Mouse (Mus musculus) heart, embryonic 10.5 days (tissue): Measurements from ENCODE around the gene Ccdc24. TPM values are rescaled to one million over a fixed set of nuclear protein-coding genes. Genes with fewer than 3 reads are reported as not detected.

ENCODE experiments used
- DNase-seq: peaks from one replicate; pipeline ENCODE4 v3.0.0-alpha.2; 2017; ENCODE audit warnings: low spot score
- H3K27ac ChIP-seq: fragments of 300-500 bp; sonication (generic); 2 replicates; pipeline ENCODE4 v1.5.1; 2016; ENCODE audit warnings: mild to moderate bottlenecking
- H3K27me3 ChIP-seq: fragments of 300-500 bp; sonication (generic); 2 replicates; pipeline ENCODE4 v1.6.1; 2016; ENCODE audit warnings: mild to moderate bottlenecking; ENCODE audit not compliant: poor library complexity, insufficient read depth, severe bottlenecking
- H3K36me3 ChIP-seq: fragments of 300-500 bp; sonication (generic); 2 replicates; pipeline ENCODE4 v1.6.1; 2016; ENCODE audit warnings: mild to moderate bottlenecking, moderate library complexity
- H3K4me1 ChIP-seq: fragments of 300-500 bp; sonication (generic); 2 replicates; pipeline ENCODE4 v1.6.1; 2016; ENCODE audit warnings: mild to moderate bottlenecking
- H3K4me3 ChIP-seq: fragments of 300-500 bp; sonication (generic); 2 replicates; pipeline ENCODE4 v1.5.1; 2016; ENCODE audit warnings: mild to moderate bottlenecking, moderate library complexity
- H3K9me3 ChIP-seq: fragments of 300-500 bp; sonication (generic); 2 replicates; pipeline ENCODE4 v1.6.1; 2016; ENCODE audit warnings: mild to moderate bottlenecking, moderate library complexity
- WGBS: fragments of 180-500 bp; shearing (Covaris S2); methylation state at CpG from one replicate; pipeline ENCODE4 v1.1.7; 2016; 5-methylcytosine and 5-hydroxymethylcytosine counted together
- polyA plus RNA-seq: library from polyadenylated mRNA; unstranded; fragments of >200 nt; fragmentation: Nextera tagmentation; extraction: Ambion mirVana; gene quantifications from 2 replicates; pipeline ENCODE4 v1.2.1, GENCODE M21; 2016

Ccdc24 gene
- polyA plus RNA-seq, 1 experiment from 2014 or later = 0.79 TPM

DNA sequence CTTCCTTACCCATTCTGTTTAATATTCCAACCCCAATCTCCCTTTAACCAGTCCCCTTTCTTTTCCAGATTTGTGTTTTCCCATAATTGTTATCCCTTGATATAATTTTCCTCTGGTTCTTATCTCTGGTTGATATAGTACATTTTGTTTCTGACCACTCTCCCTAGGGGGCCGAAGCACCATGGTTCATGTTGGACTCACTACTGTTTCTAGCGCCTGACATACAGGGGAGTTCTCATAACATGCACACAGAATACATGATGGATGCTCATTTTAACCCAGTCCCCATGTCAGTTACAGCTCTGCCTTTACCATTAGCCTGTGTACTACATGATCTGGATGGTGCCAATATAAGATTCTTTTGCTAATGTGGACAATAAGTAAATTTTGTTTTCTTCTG lies 15.6 kb upstream of the Ccdc24 start:
- WGBS = 60% methylated on average over 2 of the region's 2 CpGs
- Histone ChIP-seq H3K4me3 (peak overlapping the region; percentile 98), H3K36me3 (peaks cover 39% of the 10 kb centered on the region), H3K4me1 (peaks cover 43% of the 10 kb centered on the region), H3K27ac (no peak overlapping the region), H3K9me3 (no peaks in the 10 kb centered on the region), H3K27me3 (no peaks in the 10 kb centered on the region)
- no peak for DNase-seq

DNA sequence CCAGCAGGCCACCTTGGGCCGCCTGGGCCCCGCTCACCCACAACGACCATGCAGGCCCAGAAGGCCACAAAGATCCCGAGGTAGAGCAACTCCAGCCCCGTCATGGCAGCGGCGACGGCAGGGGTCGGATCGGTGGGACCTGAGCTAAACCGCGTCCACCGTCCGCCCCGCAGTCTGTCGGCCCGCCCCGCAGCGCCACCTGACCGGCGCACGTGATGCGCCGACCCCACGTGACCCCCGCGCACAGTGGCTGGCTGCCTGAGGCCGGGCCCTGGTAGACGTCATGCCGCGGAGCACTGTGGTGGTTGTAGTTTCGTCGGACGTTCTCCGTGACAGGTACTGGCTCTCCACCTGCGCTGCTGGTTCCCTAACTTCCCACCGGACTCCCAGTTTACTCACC lies 14.8 kb upstream of the Ccdc24 start, which contains the start of gene Atp6v0b:
Gene Atp6v0b, minus strand, starts transcription at position 201 of the 400 bp plus-strand sequence.
- Histone ChIP-seq H3K4me1 (peaks cover 48% of the 10 kb centered on the region), H3K27me3 (no peaks in the 10 kb centered on the region), H3K36me3 (peaks cover 39% of the 10 kb centered on the region), H3K9me3 (no peaks in the 10 kb centered on the region), H3K4me3 (peak within 1 kb of the TSS; percentile 98), H3K27ac (peak within 1 kb of the TSS; percentile 92)
- DNase-seq = peak; percentile 96
- 0% methylated on average over 37 of the region's 37 CpGs for WGBS

DNA sequence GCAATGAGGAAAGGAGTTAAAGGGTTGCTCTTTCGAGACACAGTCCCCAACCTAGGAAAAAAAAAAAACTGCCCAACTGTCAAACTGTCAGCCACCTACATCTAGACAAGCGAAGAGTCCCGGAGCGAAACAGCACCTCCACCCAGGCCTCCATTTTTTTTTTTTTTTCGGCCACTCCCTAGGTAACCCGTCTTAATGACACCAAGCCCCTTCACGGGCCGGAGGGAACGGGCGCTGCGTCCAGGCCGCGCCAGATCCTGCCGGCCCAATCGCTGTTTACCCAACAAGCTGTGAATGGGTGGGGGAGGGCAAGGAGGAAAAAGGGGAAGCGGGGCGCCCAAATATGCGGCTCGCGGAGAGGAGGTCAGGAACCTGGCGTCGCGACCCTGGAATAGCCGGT lies 14.3 kb upstream of the Ccdc24 start:
- H3K4me1 ChIP-seq = peaks cover 48% of the 10 kb centered on the region
- H3K36me3 ChIP-seq = peaks cover 39% of the 10 kb centered on the region
- H3K4me3 ChIP-seq = peak overlapping the region; percentile 98
- WGBS = 2% methylated on average over 24 of the region's 24 CpGs
- DNase-seq = no peak
- peak overlapping the region; percentile 92 for H3K27ac ChIP-seq
- H3K27me3 ChIP-seq = no peaks in the 10 kb centered on the region
- no peaks in the 10 kb centered on the region for H3K9me3 ChIP-seq

DNA sequence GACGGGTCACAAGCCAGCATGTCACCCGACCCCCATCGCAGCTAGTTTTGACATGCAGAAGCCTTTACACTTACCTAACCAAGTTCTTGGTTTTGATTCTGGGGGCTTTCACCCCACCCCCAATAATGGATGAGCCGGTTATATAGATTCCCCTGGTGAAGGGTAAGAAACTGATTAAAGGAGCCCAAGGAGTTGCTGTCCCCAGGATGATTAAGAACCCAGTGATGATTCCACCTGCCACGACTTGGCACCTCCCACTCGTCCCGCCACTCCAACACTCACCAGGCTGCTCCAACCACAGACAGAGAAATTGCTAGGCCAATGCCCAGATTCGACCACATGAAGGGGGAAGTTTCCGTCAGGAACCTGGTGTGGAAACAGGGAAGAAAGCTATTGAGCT lies 13.6 kb upstream of the Ccdc24 start:
- H3K27me3 ChIP-seq = no peaks in the 10 kb centered on the region
- H3K27ac ChIP-seq = no peak overlapping the region
- peak overlapping the region; percentile 98 for H3K4me3 ChIP-seq
- DNase-seq = no peak
- peaks cover 45% of the 10 kb centered on the region for H3K4me1 ChIP-seq
- H3K9me3 ChIP-seq = no peaks in the 10 kb centered on the region
- peaks cover 42% of the 10 kb centered on the region for H3K36me3 ChIP-seq
- WGBS = 77% methylated on average over 9 of the region's 9 CpGs

DNA sequence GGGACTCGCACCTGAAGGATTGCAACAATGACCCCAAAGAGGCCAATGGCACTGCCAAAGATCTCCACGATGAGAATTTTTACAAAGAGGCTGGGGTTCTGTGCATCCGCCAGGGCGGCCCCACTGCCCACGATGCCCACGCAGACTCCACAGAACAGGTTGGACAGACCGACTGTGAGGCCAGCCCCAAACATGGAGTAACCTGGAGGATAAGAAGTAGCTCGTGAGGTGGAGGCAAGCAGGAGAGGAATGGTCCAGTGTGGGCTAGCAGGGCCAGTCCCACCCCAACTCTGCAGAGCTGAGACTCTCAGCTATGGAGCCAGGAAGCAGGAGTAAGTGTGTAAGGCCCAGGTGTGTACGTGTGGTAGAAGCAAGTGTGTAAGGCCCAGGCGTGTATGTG lies 12.7 kb upstream of the Ccdc24 start:
- H3K27ac ChIP-seq = no peak overlapping the region
- H3K4me3 ChIP-seq = no peak overlapping the region
- WGBS = 92% methylated on average over 10 of the region's 10 CpGs
- no peaks in the 10 kb centered on the region for H3K27me3 ChIP-seq
- H3K36me3 ChIP-seq = peaks cover 47% of the 10 kb centered on the region
- peaks cover 38% of the 10 kb centered on the region for H3K4me1 ChIP-seq
- H3K9me3 ChIP-seq = no peaks in the 10 kb centered on the region
- no peak for DNase-seq

DNA sequence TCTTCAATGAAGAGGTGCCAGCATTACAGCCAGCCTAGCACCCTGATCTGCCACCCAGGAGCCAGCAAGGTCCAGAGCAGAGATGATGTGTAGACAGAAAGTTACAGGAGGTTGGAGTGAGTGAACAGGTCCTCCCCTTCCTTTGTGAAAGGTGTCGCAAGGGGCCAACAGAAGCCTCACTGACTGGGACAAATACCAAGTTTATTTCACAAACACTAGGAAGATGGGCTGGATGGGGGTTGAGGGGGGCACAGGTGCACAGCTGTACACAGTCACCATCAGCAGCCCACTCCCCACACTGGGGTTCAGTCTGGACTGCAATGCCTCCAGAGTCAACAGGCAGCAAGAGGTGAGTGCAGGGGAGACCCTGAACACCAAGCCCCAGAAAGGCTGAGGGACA lies 11.8 kb upstream of the Ccdc24 start:
- WGBS = 93% methylated on average over 1 of the region's 1 CpGs
- Histone ChIP-seq H3K36me3 (peaks cover 46% of the 10 kb centered on the region), H3K4me3 (peak overlapping the region; percentile 81; the same call in 1 of the 2 replicates), H3K4me1 (peaks cover 38% of the 10 kb centered on the region), H3K27me3 (no peaks in the 10 kb centered on the region), H3K9me3 (no peaks in the 10 kb centered on the region), H3K27ac (no peak overlapping the region)
- no peak for DNase-seq

DNA sequence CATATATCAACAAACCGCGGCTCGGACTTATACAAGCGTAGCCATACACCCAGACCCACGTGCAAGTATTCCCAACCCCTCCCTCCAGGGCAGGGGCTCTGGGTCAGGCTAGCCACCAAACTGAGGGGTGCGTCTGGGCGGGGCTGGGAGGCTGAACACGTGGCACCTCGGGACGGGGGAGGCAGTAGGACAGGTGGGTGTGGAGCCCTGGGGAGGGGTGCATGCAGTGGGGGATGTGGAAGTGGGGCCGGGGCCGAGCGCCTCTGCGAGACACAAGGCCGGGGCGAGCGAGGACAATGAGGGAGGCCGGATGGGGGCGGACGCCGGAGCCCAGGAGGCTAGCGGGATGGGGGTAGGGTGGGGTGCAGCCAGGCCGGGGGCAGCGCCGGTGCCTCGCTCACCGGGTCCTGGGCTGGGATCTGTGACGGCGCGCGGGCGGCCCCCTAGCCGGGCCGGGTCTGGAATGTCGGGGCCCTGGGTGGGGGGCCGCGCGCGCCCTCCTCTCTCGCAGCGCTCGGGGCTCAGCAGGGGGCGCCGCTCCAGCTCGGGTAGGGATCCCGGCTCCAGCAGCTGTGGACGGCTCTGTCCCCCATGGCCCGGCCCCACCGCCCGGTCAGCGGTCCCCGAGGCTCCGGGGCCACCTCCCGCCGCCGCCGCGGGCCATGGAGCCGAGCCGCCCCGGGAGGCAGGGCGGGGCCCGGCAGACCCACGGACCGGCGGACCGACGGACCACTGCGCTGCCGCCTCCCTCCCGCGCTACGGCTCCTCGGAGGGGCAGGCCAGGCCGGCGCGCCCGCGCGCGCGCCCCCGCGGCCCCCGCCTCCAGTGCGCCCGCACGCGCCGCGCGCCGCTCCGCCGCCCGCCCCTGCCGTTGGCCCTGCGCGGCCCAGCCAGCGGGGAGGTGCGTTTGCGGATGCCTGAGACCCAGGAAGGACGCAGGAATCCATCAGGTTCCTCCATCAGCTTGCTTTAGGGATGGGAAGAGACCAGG lies 10.6 kb upstream of the Ccdc24 start, which contains the start of gene B4galt2:
Gene B4galt2, minus strand, starts transcription at position 787 of the 991 bp plus-strand sequence.
- Histone ChIP-seq H3K36me3 (peaks cover 50% of the 10 kb centered on the region), H3K4me1 (peaks cover 48% of the 10 kb centered on the region), H3K27me3 (no peaks in the 10 kb centered on the region), H3K4me3 (peak within 1 kb of the TSS; percentile 81), H3K27ac (peak within 1 kb of the TSS; percentile 94), H3K9me3 (no peaks in the 10 kb centered on the region)
- DNase-seq = peak; percentile 82
- under 1% methylated on average over 101 of the region's 103 CpGs for WGBS

DNA sequence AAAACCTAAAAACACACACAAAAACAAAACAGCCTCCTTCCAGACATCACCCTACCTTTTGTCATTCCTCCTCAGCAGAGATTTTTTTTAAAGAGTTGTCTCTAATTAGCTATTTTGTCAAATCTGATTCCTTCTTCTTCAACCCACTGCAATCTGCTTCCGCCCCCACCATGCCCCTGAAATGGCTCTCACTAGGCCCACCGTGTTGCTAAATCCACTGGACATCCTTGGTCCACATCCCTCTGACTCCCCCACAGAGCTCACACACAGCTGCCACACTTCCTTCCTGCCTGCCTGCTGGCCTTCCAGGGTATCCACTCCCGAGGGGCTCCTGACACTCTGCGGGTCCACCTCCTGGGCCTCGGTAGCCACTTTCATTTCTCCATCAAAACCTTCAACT lies 6.3 kb upstream of the Ccdc24 start:
- no peak for DNase-seq
- Histone ChIP-seq H3K36me3 (peaks cover 69% of the 10 kb centered on the region), H3K4me1 (peaks cover 26% of the 10 kb centered on the region), H3K4me3 (no peak overlapping the region), H3K9me3 (no peaks in the 10 kb centered on the region), H3K27me3 (no peaks in the 10 kb centered on the region), H3K27ac (no peak overlapping the region)
- WGBS = 75% methylated on average over 5 of the region's 5 CpGs

DNA sequence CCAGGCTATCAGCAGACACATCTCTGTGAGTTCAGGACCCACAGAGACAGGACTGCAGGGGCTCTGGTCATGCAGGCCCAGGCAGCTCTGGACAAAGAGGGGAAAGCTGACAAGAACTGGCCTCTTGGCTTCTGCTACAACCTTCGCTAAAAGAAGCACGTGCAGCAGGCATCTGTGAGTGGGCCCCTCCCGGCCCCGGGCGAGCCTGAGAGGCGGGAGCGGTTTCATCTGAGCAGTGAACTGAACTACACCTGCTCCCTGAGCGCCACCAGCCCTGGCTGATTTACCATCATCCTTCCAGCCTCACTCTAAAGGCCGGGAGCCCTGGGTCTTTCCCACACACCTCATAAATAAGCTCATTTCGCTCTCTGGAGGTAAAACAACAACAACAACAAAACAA lies 5.9 kb upstream of the Ccdc24 start:
- peaks cover 73% of the 10 kb centered on the region for H3K36me3 ChIP-seq
- H3K4me1 ChIP-seq = peaks cover 24% of the 10 kb centered on the region
- WGBS = 64% methylated on average over 10 of the region's 10 CpGs
- H3K27me3 ChIP-seq = no peaks in the 10 kb centered on the region
- H3K27ac ChIP-seq = no peak overlapping the region
- no peak overlapping the region for H3K4me3 ChIP-seq
- no peaks in the 10 kb centered on the region for H3K9me3 ChIP-seq
- no peak for DNase-seq

DNA sequence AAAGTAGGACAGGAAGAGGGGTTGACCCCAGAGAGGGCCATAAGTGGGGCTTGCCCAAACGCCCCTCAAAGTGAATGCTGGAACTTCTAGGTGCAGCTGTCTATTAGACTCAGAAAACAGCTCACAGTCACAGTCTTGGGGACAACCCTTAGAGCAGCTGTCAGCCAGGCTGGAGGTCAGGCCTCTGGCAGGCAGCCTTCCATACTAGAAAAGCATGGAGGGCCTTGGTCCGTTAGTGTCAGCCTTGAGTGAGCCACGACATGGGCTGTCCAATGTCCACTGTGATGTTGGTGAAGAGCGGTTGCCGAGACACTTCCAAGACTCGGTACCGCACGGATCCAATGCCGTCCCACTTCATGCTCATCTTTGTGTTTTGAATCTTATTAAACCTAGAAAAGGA lies 1.3 kb upstream of the Ccdc24 start:
- Histone ChIP-seq H3K36me3 (peaks cover 51% of the 10 kb centered on the region), H3K4me3 (no peak overlapping the region), H3K27me3 (peaks cover 19% of the 10 kb centered on the region; the same call in 1 of the 2 replicates), H3K9me3 (no peaks in the 10 kb centered on the region), H3K4me1 (peaks cover 46% of the 10 kb centered on the region), H3K27ac (no peak overlapping the region)
- no peak for DNase-seq
- WGBS = 94% methylated on average over 9 of the region's 9 CpGs

DNA sequence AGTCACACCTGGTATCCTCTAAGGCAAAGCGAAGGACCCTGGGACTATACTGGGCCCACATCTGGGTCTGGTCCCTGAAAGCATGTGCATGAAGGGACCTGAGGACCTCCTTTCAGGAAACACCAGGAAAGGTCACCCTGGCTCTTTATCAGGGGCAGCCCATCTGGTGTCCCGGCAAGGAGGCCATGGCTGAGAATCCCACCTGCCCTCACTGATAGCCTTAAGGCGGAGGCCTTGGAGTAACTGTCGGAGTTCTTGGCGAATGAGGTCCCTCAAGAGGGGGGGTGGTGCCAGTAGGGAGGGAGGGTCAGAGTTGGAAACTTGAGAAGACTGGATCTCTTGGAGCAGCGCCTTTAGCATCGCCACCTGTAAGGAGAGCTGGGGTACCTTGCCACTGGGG lies 570 bp downstream of the Ccdc24 start:
- no peak overlapping the region for H3K4me3 ChIP-seq
- peaks cover 30% of the 10 kb centered on the region; the same call in 1 of the 2 replicates for H3K27me3 ChIP-seq
- 45% methylated on average over 7 of the region's 7 CpGs for WGBS
- DNase-seq = peak; percentile 88
- peaks cover 36% of the 10 kb centered on the region for H3K36me3 ChIP-seq
- no peaks in the 10 kb centered on the region for H3K9me3 ChIP-seq
- peak overlapping the region; percentile 63; the same call in 1 of the 2 replicates for H3K27ac ChIP-seq
- peaks cover 55% of the 10 kb centered on the region for H3K4me1 ChIP-seq

DNA sequence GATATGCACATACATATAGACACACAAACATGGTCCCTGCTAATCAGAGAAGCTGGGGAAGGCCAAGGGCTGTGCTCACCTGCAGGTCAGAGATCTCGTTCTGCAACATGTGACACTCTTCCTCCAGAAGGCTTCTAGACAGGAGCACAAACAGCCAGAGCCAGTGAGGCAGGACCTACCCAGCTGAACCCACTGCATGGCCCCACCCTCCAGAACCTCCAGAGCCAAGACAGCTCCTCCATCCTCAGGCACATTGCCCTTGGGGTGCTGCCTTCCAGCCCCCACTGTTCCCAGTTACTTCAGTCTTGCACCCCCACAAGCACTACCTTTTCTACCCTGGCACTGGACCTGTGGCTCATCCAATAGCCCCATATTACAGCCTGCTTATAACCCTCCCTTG lies 1.9 kb downstream of the Ccdc24 start:
- no peak overlapping the region for H3K27ac ChIP-seq
- H3K9me3 ChIP-seq = no peaks in the 10 kb centered on the region
- peaks cover 25% of the 10 kb centered on the region for H3K36me3 ChIP-seq
- no peak overlapping the region for H3K4me3 ChIP-seq
- no peak for DNase-seq
- WGBS = 48% methylated on average over 1 of the region's 1 CpGs
- peaks cover 32% of the 10 kb centered on the region; the same call in 1 of the 2 replicates for H3K27me3 ChIP-seq
- peaks cover 60% of the 10 kb centered on the region for H3K4me1 ChIP-seq

DNA sequence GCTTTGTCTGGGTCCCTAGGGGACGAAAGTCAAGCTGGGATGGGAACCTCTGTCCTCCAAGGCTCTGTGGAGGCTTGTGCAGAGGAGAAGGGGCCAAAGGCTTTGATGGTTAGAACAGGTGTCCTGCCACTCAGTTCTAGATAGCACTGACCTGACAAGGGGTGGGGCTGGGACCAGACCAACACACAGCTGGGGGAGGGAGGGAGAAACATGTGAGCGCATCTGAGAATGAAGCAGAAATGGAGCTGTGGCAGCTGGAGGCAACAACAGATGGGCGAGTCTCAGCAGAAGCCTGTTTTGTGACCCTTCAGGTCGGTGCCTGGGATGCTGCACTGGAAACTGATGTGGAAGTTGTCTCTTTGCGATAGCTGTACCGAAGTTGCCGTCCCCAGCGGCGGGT lies 3.0 kb downstream of the Ccdc24 start:
- H3K27me3 ChIP-seq = peaks cover 35% of the 10 kb centered on the region
- no peak overlapping the region for H3K27ac ChIP-seq
- no peaks in the 10 kb centered on the region for H3K9me3 ChIP-seq
- 62% methylated on average over 9 of the region's 9 CpGs for WGBS
- H3K36me3 ChIP-seq = peaks cover 25% of the 10 kb centered on the region
- H3K4me1 ChIP-seq = peaks cover 60% of the 10 kb centered on the region
- DNase-seq = no peak
- no peak overlapping the region for H3K4me3 ChIP-seq
